Mouse (Mus musculus): ENCODE measurements around the gene Gm16223. TPM values are rescaled to one million over a fixed set of nuclear protein-coding genes. Genes with fewer than 3 reads are reported as not detected.

Gm16223 gene
- polyA plus RNA-seq, 1 experiment: not detected

GRCm38 (mm10) chr5:42116586-42117346 lies 49.0 kb downstream of the Gm16223 start:
- no peaks in the 10 kb centered on the region for H3K4me1 ChIP-seq
- TF ChIP-seq GATA1 (IDR thresholded peaks at IDR 0.05; ENCODE audit: borderline replicate concordance, low read length) (no peak), FLI1 (IDR thresholded peaks at IDR 0.05; ENCODE audit: low read length) (no peak)
- no peaks in the 10 kb centered on the region for H3K27me3 ChIP-seq (replicated peaks)
- peaks cover 11% of the 10 kb centered on the region; the same call in 1 of the 2 replicates for H3K9me3 ChIP-seq
- no peaks in the 10 kb centered on the region for H3K36me3 ChIP-seq (replicated peaks; ENCODE audit: low read length)
- H3K4me3 ChIP-seq (replicated peaks): no peak overlapping the region

GRCm38 (mm10) chr5:42125562-42125961 lies 57.8 kb downstream of the Gm16223 start:
- TF ChIP-seq GATA1 (IDR thresholded peaks at IDR 0.05; ENCODE audit: borderline replicate concordance, low read length) (no peak), FLI1 (IDR thresholded peaks at IDR 0.05; ENCODE audit: low read length) (no peak)
- Histone ChIP-seq H3K4me3 (replicated peaks) (no peak overlapping the region), H3K36me3 (replicated peaks; ENCODE audit: low read length) (no peaks in the 10 kb centered on the region), H3K9me3 (peaks cover 5% of the 10 kb centered on the region; the same call in 1 of the 2 replicates), H3K27me3 (replicated peaks) (no peaks in the 10 kb centered on the region), H3K4me1 (no peaks in the 10 kb centered on the region)

DNA sequence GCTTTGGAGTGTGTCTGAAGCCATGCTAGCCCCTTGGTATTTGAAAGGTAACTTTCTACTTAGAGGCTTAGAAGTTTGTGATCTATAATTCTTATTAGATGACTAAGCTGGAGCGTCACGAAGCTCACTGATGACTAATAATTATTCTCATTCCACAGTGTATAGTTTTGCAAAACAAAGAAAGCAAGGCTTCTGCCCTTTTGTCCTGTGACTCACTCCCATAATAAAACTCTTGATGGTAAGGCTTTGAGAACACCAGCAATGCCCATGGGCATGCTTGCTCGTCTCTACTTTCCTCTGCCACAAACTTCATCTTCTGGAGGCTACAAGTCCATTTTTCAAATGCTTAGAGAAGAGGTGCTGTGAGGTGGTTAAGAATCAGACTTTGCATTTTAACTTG lies 87.9 kb downstream of the Gm16223 start:
- Histone ChIP-seq H3K4me3 (replicated peaks) (no peak overlapping the region), H3K9me3 (peaks cover 3% of the 10 kb centered on the region), H3K27me3 (replicated peaks) (no peaks in the 10 kb centered on the region), H3K36me3 (replicated peaks; ENCODE audit: low read length) (no peaks in the 10 kb centered on the region), H3K4me1 (no peaks in the 10 kb centered on the region)
- TF ChIP-seq GATA1 (IDR thresholded peaks at IDR 0.05; ENCODE audit: borderline replicate concordance, low read length) (no peak), FLI1 (IDR thresholded peaks at IDR 0.05; ENCODE audit: low read length) (no peak)

DNA sequence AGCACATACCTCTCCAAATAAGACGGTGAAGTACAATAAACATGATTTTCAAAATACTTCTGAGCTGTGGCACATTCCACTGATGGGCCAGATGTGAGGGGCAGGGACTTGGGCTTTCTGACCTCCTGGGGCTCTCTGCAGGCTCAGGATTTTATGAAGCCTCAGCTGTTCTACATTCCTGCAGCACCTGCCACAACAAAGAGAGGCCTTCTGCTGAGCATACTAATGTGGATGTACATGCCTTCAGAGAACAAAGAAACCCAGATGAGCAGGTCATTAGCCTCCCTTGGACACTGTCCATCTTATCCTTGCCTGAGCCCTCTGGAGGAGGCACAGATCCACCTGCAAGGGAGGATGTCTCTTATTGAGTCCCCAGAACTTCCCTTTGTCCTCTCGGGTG lies 97.0 kb downstream of the Gm16223 start:
- Histone ChIP-seq H3K36me3 (replicated peaks; ENCODE audit: low read length) (no peaks in the 10 kb centered on the region), H3K4me1 (no peaks in the 10 kb centered on the region), H3K4me3 (replicated peaks) (no peak overlapping the region), H3K27me3 (replicated peaks) (no peaks in the 10 kb centered on the region), H3K9me3 (peaks cover 8% of the 10 kb centered on the region; the same call in 1 of the 2 replicates)
- TF ChIP-seq FLI1 (IDR thresholded peaks at IDR 0.05; ENCODE audit: low read length) (no peak), GATA1 (IDR thresholded peaks at IDR 0.05; ENCODE audit: borderline replicate concordance, low read length) (no peak)

DNA sequence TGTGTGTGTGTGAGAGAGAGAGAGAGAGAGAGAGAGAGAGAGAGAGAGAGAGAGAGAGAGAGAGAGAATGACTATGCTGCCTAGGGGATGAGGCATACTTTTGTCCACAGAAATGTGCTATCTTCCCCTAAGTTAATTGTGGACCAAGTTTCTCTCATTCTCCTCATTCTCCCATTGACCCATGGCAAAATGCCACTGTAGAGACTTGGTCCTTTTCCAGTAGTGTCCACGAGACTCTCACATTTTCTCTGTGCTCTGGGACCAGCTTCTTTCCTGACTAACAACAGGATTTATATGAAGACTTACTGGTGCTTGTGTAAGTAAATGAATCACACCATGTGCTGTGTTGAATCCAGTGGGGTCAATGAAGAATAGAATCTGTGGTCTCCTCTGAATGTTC lies 98.6 kb downstream of the Gm16223 start:
- no peak overlapping the region for H3K4me3 ChIP-seq (replicated peaks)
- peaks cover 8% of the 10 kb centered on the region; the same call in 1 of the 2 replicates for H3K9me3 ChIP-seq
- H3K27me3 ChIP-seq (replicated peaks): no peaks in the 10 kb centered on the region
- no peaks in the 10 kb centered on the region for H3K4me1 ChIP-seq
- H3K36me3 ChIP-seq (replicated peaks; ENCODE audit: low read length): no peaks in the 10 kb centered on the region
- TF ChIP-seq FLI1 (IDR thresholded peaks at IDR 0.05; ENCODE audit: low read length): no peak
- no peak for TF ChIP-seq GATA1 (IDR thresholded peaks at IDR 0.05; ENCODE audit: borderline replicate concordance, low read length)

GRCm38 (mm10) chr5:42168071-42168470 lies 100.3 kb downstream of the Gm16223 start:
- Histone ChIP-seq H3K27me3 (replicated peaks) (no peaks in the 10 kb centered on the region), H3K36me3 (replicated peaks; ENCODE audit: low read length) (no peaks in the 10 kb centered on the region), H3K4me3 (replicated peaks) (no peak overlapping the region), H3K4me1 (no peaks in the 10 kb centered on the region), H3K9me3 (peaks cover 8% of the 10 kb centered on the region; the same call in 1 of the 2 replicates)
- TF ChIP-seq FLI1 (IDR thresholded peaks at IDR 0.05; ENCODE audit: low read length) (no peak), GATA1 (IDR thresholded peaks at IDR 0.05; ENCODE audit: borderline replicate concordance, low read length) (no peak)

- H3K27me3 ChIP-seq (replicated peaks): no peaks in the 10 kb centered on the region
- H3K4me3 ChIP-seq (replicated peaks): no peak overlapping the region
- H3K9me3 ChIP-seq: 0 out of 2 replicates have a peak, but pooled peaks cover 4% of the 10 kb centered on the region
- TF ChIP-seq FLI1 (IDR thresholded peaks at IDR 0.05; ENCODE audit: low read length) (no peak), GATA1 (IDR thresholded peaks at IDR 0.05; ENCODE audit: borderline replicate concordance, low read length) (no peak)
- no peaks in the 10 kb centered on the region for H3K36me3 ChIP-seq (replicated peaks; ENCODE audit: low read length)
- H3K4me1 ChIP-seq: no peaks in the 10 kb centered on the region
These were observed 101.0 kb downstream of the Gm16223 start for GRCm38 (mm10) chr5:42168785-42169184.

- no peaks in the 10 kb centered on the region for H3K9me3 ChIP-seq
- no peak for TF ChIP-seq GATA1 (IDR thresholded peaks at IDR 0.05; ENCODE audit: borderline replicate concordance, low read length)
- TF ChIP-seq FLI1 (IDR thresholded peaks at IDR 0.05; ENCODE audit: low read length): no peak
- H3K4me1 ChIP-seq: no peaks in the 10 kb centered on the region
- no peaks in the 10 kb centered on the region for H3K36me3 ChIP-seq (replicated peaks; ENCODE audit: low read length)
- no peaks in the 10 kb centered on the region for H3K27me3 ChIP-seq (replicated peaks)
- no peak overlapping the region for H3K4me3 ChIP-seq (replicated peaks)
These were observed 106.3 kb downstream of the Gm16223 start for GRCm38 (mm10) chr5:42174109-42174508.

GRCm38 (mm10) chr5:42175424-42175823 lies 107.7 kb downstream of the Gm16223 start:
- no peaks in the 10 kb centered on the region for H3K9me3 ChIP-seq
- no peak overlapping the region for H3K4me3 ChIP-seq (replicated peaks)
- H3K36me3 ChIP-seq (replicated peaks; ENCODE audit: low read length): no peaks in the 10 kb centered on the region
- TF ChIP-seq FLI1 (IDR thresholded peaks at IDR 0.05; ENCODE audit: low read length): no peak
- no peak for TF ChIP-seq GATA1 (IDR thresholded peaks at IDR 0.05; ENCODE audit: borderline replicate concordance, low read length)
- H3K27me3 ChIP-seq (replicated peaks): no peaks in the 10 kb centered on the region
- H3K4me1 ChIP-seq: no peaks in the 10 kb centered on the region

DNA sequence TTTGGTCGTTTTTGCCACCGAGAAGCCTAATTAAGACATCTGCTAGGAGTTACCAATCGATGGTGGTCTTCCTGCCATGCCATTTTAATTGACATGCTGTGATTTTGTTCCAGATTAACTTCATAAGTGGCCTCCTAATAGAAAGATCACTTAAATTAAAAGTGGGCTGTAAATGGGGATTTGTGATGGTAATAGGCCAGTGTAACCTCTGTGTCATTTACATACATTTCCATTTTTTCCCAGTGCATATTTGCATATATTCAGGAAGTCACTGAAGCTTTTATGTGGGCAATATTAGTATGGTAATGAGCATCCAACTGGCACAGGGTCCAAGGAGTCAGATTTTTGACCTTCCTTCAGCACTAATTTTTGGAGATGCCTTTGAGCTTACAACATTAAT lies 130.7 kb downstream of the Gm16223 start:
- Histone ChIP-seq H3K4me1 (no peaks in the 10 kb centered on the region), H3K36me3 (replicated peaks; ENCODE audit: low read length) (no peaks in the 10 kb centered on the region), H3K4me3 (replicated peaks) (no peak overlapping the region), H3K9me3 (no peaks in the 10 kb centered on the region), H3K27me3 (replicated peaks) (no peaks in the 10 kb centered on the region)
- no peak for TF ChIP-seq GATA1 (IDR thresholded peaks at IDR 0.05; ENCODE audit: borderline replicate concordance, low read length)
- no peak for TF ChIP-seq FLI1 (IDR thresholded peaks at IDR 0.05; ENCODE audit: low read length)
